Mouse (Mus musculus) embryonic fibroblast, embryonic 13.5 days (primary cell): ENCODE measurements around the gene Kcne2. TPM values are rescaled to one million over a fixed set of nuclear protein-coding genes. Genes with fewer than 3 reads are reported as not detected.

Experiments
- H3K27ac ChIP-seq: 2 replicates; pipeline ENCODE4 v1.5.1; 2012; ENCODE audit warnings: low read length, control low read depth, inconsistent platforms; ENCODE audit not compliant: insufficient read depth
- H3K4me1 ChIP-seq: 2 replicates; pipeline ENCODE4 v1.6.1; 2011; ENCODE audit warnings: low read length; ENCODE audit not compliant: control insufficient read depth, insufficient read depth
- H3K4me3 ChIP-seq: 2 replicates; pipeline ENCODE4 v1.5.1; 2011; ENCODE audit warnings: mild to moderate bottlenecking, control low read depth, low read length; ENCODE audit not compliant: insufficient read depth
- CTCF ChIP-seq: IDR thresholded peaks from 2 replicates; pipeline ENCODE4 v1.5.1; 2011; ENCODE audit warnings: mild to moderate bottlenecking, control low read depth, low read length, moderate library complexity, borderline replicate concordance; ENCODE audit not compliant: insufficient read depth
- POLR2A ChIP-seq: IDR thresholded peaks from 2 replicates; pipeline ENCODE4 v1.6.1; 2011; ENCODE audit warnings: low read depth, mild to moderate bottlenecking, control low read depth, low read length, moderate library complexity
- polyA plus RNA-seq: library from polyadenylated mRNA; stranded (reverse); fragments of >200 nt; gene quantifications from 2 replicates; pipeline ENCODE4 v1.2.4, GENCODE M21; 2011; ENCODE audit warnings: low read depth; ENCODE audit not compliant: missing spikeins, insufficient read length

The Kcne2 gene
- polyA plus RNA-seq, 1 experiment: not detected

DNA sequence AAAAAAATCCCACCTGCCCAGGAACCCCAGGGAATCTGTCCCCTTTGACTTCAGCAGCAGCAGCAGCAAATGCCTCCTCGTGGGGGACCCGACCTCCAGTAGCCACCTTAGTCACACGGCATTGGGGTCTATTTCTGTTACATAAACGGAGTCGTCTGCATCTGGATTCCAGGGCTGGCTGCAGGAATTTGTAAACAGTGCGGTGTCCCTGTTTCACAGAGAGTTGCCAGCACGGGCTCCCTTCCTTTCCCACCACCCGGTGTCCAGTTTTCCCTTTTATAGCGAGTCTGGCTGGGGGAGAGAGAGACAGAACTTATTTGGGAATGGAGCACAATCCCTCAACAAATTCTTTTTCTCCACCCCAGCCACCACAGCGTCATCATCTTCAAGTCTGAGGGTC lies 7.1 kb upstream of the Kcne2 start:
- Histone ChIP-seq H3K27ac (no peak overlapping the region), H3K4me1 (no peaks in the 10 kb centered on the region), H3K4me3 (no peak overlapping the region)
- no peak for TF ChIP-seq CTCF
- no peak for TF ChIP-seq POLR2A

DNA sequence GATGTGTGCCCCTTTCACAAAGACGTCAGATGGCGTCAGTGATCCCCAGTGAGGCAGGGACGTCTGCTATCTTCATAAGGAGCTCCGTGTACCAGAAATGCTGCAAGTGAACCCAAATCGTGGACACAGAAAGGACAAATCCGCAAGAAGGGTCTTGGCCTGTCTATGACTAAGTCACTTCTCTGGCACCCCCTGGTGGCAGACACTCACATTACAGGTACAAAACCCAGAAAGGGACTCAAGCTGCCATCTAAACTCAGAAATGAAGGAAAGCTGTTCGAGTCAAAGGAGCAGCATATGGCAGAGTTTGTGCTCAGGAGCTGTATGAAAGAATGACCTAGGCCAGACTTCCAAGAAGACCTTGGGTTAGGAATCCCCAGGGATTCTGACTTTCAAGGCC lies 5.6 kb upstream of the Kcne2 start:
- Histone ChIP-seq H3K27ac (no peak overlapping the region), H3K4me1 (no peaks in the 10 kb centered on the region), H3K4me3 (no peak overlapping the region)
- 0 out of 2 replicates have a peak, but pooled peaks have one; percentile 26 for TF ChIP-seq CTCF
- TF ChIP-seq POLR2A: no peak

DNA sequence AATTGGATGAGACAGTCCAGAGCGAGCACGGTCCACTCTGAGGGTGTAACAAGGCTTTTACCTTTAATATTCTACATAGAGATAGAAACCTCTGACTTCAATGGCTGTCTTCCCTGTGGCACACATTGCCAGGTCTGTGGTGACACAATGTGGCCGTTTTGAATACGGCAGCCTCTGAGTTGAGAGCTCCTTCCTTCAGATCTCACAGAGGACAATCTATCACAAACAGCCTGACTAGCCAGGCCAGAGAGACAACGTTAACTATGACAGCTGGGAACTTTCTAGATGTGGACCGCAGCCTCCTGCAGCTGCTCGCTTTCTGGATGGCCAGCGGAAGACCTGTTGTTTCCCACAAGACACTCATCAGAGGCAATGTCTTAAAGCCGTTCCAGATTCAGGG lies 3.4 kb upstream of the Kcne2 start:
- H3K4me1 ChIP-seq: no peaks in the 10 kb centered on the region
- no peak for TF ChIP-seq CTCF
- TF ChIP-seq POLR2A: no peak
- H3K27ac ChIP-seq: no peak overlapping the region
- no peak overlapping the region for H3K4me3 ChIP-seq

DNA sequence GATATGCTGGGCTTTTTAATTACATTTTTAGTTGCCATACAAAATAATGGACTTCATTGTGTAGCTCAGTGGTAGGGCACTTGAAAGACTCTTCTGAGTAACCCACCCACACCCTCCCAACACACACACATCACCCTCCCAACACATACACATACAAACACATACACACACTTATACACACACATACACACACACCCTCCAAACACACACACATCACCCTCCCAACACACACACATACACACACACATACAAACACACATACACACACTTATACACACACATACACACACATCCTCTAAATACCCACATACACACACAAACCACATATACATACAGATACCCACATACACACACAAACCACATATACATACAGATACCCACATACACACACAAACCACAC lies 2.1 kb upstream of the Kcne2 start:
- Histone ChIP-seq H3K4me3 (no peak overlapping the region), H3K4me1 (no peaks in the 10 kb centered on the region), H3K27ac (no peak overlapping the region)
- 0 out of 2 replicates have a peak, but pooled peaks have one; percentile 3 for TF ChIP-seq CTCF
- TF ChIP-seq POLR2A: no peak

DNA sequence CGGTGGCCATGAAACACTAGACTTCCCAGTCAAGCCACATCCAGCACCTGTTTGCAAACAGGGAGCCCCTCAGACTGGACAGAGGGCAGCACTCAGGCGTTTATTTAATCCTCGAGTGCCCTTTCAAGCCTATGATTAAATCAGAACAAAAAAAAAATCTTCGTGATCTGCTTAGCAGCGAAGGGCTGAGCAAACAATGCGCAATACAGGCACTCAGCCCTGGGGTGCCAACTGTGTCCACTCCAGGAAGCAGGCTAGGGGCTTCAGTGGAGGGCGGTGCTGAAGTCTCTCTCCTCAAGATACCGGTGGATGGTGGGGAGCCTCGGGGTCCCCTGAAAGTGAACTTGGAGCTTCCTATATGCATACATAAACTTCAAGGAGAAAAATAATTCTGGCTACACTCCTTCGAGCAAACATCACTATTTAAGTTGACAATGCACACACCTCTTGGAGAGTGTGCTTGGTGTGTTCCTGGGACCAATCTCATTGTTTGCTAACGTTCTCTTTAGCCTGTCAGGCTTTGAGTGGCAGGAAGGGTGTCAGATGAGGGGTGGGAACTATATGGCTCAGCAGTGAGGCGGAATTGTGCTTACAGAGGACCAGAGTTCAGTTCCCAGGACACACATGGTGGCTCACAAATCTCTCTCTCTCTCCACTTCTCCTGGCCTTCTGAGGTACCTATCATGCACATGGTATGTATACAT lies 2.2 kb downstream of the Kcne2 start:
- H3K4me3 ChIP-seq: no peak overlapping the region
- H3K4me1 ChIP-seq: no peaks in the 10 kb centered on the region
- H3K27ac ChIP-seq: no peak overlapping the region
- TF ChIP-seq CTCF: no peak
- no peak for TF ChIP-seq POLR2A

DNA sequence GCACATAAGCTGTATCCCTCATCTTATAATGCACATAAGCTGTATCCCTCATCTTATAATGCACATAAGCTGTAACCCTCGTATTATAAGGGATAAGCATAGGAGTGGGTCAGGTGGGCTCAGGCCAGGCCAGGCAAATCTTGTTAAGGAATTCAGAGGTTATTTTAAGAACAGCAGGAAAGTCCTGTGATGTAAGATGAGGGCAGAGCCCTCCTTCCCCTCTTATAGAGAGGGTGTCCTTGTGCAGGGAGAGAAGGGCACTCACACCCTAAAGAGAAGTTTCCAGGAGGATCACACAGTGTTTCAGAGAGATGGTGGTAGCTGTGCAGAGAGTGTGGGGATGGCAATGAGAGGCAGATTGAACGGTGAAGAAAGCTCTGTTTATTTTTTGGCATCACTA lies 3.1 kb downstream of the Kcne2 start:
- Histone ChIP-seq H3K4me3 (no peak overlapping the region), H3K4me1 (no peaks in the 10 kb centered on the region), H3K27ac (no peak overlapping the region)
- TF ChIP-seq POLR2A (no peak), CTCF (no peak)

DNA sequence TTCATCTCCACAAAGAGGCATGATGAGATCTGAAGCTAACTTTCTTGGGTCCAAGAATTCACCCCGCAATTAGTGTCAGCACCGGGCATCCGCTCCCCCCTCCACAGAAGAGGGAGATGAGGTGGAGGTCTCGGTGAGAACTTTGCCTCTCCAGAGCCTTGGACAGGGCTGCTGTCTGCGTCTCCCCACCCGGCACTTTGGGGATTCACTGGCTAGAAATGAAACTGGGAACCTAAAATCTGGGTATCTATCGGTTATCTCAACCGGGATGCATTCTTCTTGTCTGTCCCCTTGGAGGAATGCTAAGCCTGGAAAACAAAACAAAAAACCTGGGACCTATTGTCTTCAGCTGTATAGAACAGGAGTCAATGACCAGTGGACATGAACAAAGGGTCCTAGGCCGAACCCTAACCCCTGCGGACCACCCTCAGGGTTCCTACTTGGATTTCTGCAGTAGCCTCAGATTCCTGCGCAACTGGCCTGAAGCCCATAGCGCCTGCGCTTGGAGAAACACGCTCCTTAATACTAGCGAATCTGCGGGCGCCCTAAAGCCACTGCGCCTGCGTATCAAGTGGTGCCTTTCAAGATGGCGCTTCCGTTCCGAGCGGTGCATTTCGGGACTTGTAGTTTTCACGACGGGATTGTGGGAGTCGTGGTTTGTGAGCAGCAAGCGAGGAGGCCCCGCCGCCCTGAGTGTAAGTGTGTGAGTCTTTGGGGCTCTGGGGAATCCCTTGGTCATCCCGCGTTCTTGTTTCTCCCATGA lies 8.6 kb downstream of the Kcne2 start, which contains the start of gene Smim11:
Gene Smim11 (plus strand): TSS at position 638 of the 763 bp plus-strand sequence.
- Histone ChIP-seq H3K4me1 (peaks cover 4% of the 10 kb centered on the region; the same call in 1 of the 2 replicates), H3K4me3 (peak within 1 kb of the TSS; percentile 70), H3K27ac (no peak within 1 kb of the TSS)
- TF ChIP-seq POLR2A: peak; percentile 76
- no peak for TF ChIP-seq CTCF

DNA sequence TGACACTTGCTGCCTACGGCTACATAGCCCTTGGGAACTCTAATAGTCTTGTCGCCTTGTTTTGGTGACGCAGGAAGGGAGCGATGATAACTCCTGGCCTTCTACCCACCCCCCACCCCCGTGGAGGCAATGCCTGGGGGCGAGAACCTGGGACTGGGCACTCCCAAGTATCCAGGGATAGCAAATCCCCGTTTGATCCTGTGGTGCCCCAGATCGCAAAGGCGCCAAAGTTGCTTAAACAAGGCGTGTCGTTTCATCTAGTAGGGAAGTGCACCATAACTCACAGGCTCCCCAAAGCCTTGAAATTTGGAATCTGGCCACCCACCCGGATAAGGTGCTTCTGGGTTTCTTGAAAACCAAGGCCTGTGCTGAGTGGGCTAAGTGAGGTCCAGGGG lies 9.2 kb downstream of the Kcne2 start:
- Histone ChIP-seq H3K4me3 (peak overlapping the region; percentile 70), H3K4me1 (peaks cover 4% of the 10 kb centered on the region; the same call in 1 of the 2 replicates), H3K27ac (no peak overlapping the region)
- TF ChIP-seq CTCF (no peak), POLR2A (no peak)

DNA sequence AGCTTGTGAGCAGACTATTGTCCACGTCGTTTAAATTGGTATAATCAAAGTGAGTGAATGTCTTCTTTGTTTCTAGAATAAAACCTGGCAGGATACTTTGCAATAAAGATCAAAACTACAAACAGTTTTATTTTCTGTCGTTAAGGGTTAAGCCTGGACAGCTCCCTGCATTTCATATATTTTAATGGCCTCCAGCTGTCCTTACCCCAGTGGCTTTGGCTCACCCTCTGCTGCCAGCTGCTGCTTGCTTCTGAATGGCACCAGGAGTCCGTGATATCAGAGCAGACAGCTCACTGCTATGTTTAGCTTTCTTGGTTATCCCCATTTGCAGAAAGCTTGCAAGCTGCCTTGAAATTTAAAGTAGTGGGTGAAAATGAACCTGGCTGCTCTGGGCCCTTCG lies 9.8 kb downstream of the Kcne2 start:
- peak overlapping the region; percentile 70 for H3K4me3 ChIP-seq
- no peak overlapping the region for H3K27ac ChIP-seq
- TF ChIP-seq POLR2A (no peak), CTCF (no peak)
- H3K4me1 ChIP-seq: peaks cover 4% of the 10 kb centered on the region; the same call in 1 of the 2 replicates

DNA sequence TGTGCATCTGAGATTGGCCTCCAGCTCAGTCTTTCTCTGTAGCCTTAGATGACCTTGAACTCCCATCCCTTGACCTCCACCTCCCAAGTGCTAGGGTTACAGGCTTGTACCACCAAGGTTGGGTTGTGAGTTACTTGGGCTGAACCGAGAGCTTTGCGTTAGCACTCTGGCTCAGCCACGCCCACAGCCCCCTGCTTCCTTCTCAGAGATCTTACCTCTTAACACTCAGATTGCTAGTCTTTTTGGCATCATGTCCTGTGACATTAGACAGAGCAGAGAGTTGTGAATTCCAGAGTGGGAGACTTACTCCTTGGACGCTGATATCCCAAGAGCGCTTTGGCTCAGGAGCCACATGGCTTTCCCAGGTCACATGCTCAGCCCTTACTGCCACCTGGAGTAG lies 10.3 kb downstream of the Kcne2 start:
- no peak overlapping the region for H3K27ac ChIP-seq
- no peak for TF ChIP-seq CTCF
- H3K4me3 ChIP-seq: no peak overlapping the region

More for the DNA sequence above, 10.3 kb downstream of the Kcne2 start:
- peaks cover 4% of the 10 kb centered on the region; the same call in 1 of the 2 replicates for H3K4me1 ChIP-seq
